Mouse (Mus musculus): Measurements from ENCODE around the gene Col1a1. TPM values are rescaled to one million over a fixed set of nuclear protein-coding genes. Genes with fewer than 3 reads are reported as not detected.

Gene Col1a1
- 10 to 100 TPM; 39.7 to 59.5 TPM for total RNA-seq (2021)
- long read RNA-seq, experiment 1, full-length matches to known transcripts, result 34 of 42 reads
- long read RNA-seq, experiment 1, partial matches to known transcripts, result 6 of 42 reads
- long read RNA-seq, experiment 1, other reads (novel, unspliced or antisense), result 2 of 42 reads
- long read RNA-seq, experiment 2, full-length matches to known transcripts, result 48 of 63 reads
- long read RNA-seq, experiment 2, partial matches to known transcripts, result 11 of 63 reads
- long read RNA-seq, experiment 2, other reads (novel, unspliced or antisense), result 4 of 63 reads

DNA sequence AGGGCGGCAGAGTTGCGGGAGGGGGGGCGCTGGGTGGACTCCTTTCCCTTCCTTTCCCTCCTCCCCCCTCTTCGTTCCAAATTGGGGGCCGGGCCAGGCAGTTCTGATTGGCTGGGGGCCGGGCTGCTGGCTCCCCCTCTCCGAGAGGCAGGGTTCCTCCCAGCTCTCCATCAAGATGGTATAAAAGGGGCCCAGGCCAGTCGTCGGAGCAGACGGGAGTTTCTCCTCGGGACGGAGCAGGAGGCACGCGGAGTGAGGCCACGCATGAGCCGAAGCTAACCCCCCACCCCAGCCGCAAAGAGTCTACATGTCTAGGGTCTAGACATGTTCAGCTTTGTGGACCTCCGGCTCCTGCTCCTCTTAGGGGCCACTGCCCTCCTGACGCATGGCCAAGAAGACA, at the start of gene Col1a1:
TSS of gene Col1a1 (plus strand) at position 180 of the 400 bp plus-strand sequence.
- DNase-seq (ENCODE audit: low spot score in 2 of 2), result no peak

- DNase-seq (ENCODE audit: low spot score in 2 of 2), result no peak
Measured at GRCm38 (mm10) chr11:94891155-94891554, 44.9 kb upstream of the Col1a1 start.

DNA sequence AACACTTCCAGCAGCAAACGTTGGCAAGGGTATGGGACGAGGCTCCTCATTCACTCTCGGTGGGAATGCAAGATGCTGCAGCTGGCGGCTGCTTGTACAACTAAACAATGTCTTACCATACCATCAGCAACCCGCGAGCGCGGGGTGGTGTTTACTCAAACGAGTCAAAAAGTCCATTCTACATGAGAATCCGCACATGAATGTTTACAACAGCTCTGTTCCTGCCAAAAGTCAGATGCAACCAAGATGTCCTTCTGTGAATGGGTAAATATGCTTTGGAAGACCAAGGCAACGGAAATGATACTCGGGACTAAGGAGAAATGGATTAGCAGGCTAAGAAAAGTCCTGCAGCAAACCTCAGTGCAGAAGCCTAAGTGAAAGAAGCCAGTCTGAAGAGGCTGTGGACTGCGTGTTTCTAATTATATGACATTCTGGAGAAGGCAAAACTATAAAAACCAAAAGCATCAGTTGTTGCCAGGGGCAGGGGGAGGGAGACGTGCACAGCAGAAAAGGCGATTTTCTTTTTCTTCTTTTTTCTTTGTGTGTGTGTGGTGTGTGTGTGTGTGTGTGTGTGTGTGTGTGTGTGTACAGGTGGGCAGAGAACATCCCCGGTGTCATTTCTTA, 39.2 kb upstream of the Col1a1 start:
- DNase-seq (ENCODE audit: low spot score in 2 of 2), result no peak

DNA sequence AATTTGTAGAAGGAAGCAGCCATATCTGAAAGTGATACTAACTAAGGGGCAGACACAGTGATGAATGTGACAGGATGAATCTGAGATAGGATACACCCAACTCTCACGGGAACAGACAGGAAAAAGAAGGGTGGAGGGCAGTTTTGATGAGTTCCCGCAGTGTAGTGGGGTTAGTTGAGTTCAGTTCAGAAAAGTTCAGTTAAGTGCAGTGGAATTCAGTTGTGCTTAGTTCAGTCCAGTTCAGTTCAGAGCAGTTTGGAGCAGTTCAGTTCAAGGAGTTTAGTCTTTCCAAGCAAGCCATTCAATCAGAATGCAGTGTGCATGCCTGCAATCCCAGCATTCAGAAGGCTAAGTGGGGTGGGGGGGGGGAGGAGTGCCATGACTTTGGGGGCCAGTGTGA, 34.8 kb upstream of the Col1a1 start:
- no peak for DNase-seq (ENCODE audit: low spot score in 2 of 2)

GRCm38 (mm10) chr11:94904306-94904705, 31.7 kb upstream of the Col1a1 start:
- no peak for DNase-seq (ENCODE audit: low spot score in 2 of 2)

DNA sequence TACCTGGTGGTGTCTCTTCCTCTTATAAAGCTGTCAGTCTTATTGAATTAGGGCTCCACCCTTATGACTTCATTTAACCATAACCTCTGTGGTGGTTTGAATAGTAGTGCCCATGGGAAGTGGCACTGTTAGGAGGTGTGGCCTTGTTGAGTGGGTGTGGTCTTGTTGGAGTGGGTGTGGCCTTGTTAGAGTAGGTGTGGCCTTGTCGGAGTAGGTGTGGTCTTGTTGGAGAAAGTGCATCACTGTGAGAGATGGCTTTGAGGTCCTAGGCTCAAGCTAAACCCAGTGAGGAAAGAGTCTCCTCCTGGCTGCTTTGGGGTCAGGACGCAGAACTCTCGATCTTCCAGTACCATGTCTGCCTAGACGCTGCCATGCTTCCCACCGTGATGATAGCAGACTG, 25.1 kb upstream of the Col1a1 start:
- no peak for DNase-seq (ENCODE audit: low spot score in 2 of 2)

DNA sequence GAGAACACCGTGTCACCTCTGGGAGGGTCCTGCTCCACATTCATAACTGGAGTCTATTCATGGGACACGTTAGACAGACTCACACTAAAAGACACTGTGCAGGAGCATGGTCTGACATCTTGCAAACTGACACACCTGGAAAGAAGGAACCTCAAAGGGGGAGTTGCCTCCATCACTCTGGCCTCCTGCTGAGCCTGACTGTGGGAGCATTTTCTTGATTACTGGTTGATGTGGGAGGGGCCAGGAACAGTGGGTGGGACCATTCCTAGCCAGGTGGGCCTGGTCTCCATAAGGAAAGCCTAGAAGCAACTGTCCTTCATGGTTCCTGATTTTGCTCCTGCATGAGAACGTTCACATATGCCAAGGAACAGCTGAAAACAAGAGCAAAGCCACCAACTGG, 23.5 kb upstream of the Col1a1 start:
- no peak for DNase-seq (ENCODE audit: low spot score in 2 of 2)

DNA sequence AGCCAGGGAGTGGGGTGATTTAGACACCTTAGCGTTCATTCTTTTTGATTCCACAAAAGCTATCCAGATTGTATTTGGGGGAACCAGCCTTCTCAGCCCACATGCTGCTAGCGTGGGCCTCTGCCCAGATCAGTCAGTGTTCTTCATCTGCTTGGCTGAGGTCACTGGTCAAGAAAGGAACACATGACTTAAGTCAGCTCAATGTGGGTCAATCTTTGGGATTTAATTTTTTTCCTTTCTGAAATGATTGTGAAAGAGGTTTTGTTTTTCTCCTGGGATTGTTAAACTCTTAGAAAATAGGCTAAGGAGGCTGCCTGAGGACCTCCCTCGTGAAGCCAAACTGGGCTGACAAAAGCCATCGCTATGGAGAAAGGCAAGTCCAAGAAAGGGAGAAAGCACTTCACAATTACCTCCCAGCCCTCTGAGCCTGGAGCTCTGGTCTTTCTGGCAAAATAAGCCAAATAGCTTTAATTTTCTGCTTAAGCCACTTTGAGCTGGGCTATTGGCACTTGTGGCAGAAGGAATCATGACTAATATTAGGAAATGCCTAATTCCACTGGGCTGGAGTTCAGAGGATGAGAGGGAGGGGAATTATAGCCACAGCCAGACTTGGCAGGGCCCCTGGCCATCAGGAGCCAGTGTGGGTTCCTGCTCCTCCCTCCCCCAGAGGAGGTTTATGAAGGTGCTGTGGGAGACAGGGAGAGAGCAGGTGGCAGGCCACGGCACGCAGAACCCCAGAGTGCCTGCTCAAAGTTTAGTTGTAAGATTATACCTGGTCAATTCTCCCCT, 22.5 kb upstream of the Col1a1 start:
- no peak for DNase-seq (ENCODE audit: low spot score in 2 of 2)

GRCm38 (mm10) chr11:94915675-94916403, 20.2 kb upstream of the Col1a1 start:
- no peak for DNase-seq (ENCODE audit: low spot score in 2 of 2)

GRCm38 (mm10) chr11:94916477-94916876, 19.5 kb upstream of the Col1a1 start:
- no peak for DNase-seq (ENCODE audit: low spot score in 2 of 2)

- no peak for DNase-seq (ENCODE audit: low spot score in 2 of 2)
Measured at GRCm38 (mm10) chr11:94917717-94918116, 18.3 kb upstream of the Col1a1 start.

DNA sequence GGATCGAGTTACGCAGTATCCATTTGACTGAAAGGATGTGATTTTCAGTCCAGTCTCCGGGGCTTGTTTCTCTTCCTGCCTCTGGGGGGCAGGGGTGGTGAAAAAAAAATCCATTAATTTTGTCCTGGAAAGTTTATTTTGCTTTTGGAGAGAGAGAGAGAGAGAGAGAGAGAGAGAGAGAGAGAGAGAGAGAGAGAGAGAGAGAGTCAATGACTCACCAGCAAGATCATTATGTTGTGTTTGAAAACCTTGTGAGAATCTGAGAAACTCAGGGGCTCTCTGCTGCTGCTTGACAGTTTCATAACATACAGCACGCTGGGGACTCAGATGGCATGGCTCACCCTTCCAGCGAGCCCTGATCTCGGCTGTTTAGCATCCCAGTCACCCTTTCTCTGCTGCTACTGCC, 15.0 kb upstream of the Col1a1 start:
- no peak for DNase-seq (ENCODE audit: low spot score in 2 of 2)

DNA sequence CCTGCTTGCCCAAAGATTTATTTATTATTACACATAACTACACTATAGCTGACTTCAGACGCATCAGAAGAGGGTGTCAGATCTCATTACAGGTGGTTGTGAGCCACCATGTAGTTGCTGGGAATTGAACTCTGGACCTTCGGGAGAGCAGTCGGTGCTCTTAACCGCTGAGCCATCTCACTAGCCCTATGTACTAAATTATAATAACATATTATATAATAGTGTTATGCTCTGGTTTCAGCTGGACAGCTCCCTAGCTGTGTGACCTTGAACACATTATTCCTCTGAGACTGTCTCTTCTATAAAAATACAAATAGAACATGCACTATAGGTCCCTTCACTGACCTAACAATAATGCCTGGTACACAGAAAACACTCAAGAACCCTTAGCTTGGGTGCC, 11.0 kb upstream of the Col1a1 start:
- DNase-seq (ENCODE audit: low spot score in 2 of 2), result no peak

DNA sequence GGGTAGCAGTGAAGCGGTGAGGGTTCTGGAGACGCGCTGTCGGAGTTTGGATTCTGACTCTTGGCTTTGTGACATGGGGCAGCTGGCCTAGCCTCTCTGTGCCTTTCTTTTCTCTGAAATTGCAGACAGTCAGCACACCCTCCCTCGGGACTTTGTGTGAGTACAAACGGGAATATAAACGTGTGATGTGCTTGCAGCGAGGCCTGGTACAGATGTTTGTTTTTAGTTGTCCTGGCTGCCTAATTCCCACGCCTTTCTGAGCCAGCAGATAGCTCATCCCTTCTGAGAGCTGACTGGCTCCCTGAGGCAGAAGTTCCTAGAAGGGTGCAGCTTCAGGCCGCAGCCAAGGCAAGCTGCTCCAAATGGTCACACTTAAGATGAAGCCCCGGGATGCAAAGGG, 9.6 kb upstream of the Col1a1 start:
- no peak for DNase-seq (ENCODE audit: low spot score in 2 of 2)

- DNase-seq (ENCODE audit: low spot score in 2 of 2), result no peak
Measured at GRCm38 (mm10) chr11:94927771-94928291, 8.2 kb upstream of the Col1a1 start.

DNA sequence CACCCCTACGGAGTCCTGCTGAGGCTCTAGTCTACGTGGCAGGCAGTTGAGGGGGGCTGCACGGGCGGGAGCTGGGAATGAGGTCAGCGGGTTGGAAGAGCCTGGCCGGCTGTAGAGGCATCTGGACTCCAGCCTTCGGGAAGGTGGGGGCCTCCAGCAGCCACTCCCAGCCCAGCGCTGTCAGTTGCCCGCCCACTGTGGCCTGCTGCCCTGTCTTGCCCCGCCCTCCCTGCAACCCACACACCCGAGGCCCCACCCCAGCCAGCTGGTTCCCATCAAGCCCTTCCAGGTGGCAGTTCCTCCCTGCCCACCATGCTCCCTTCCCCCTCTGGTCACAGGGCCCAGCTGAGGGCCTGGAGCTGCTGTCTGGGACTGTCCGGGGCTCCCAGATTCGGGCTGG, 7.2 kb upstream of the Col1a1 start:
- no peak for DNase-seq (ENCODE audit: low spot score in 2 of 2)

DNA sequence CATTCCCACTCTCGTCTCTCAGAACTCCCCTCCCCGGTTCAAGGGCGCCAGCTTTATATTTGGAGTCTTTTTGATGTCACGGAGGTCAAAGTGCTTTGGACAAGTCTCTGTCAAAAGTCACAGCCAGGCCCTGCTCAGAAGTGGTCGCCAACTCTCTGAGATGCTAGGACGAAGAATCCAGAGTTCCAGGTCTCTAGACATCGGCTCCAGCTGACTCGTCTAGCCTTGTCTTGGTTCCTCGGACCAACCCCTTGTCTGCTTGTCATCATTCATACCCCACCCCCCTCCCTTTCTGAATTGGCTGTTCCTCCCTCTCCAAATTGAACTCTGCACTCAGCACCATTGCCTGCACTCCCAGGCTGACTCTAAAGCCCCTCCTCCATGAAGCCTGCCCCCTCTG, 6.4 kb upstream of the Col1a1 start:
- no peak for DNase-seq (ENCODE audit: low spot score in 2 of 2)

DNA sequence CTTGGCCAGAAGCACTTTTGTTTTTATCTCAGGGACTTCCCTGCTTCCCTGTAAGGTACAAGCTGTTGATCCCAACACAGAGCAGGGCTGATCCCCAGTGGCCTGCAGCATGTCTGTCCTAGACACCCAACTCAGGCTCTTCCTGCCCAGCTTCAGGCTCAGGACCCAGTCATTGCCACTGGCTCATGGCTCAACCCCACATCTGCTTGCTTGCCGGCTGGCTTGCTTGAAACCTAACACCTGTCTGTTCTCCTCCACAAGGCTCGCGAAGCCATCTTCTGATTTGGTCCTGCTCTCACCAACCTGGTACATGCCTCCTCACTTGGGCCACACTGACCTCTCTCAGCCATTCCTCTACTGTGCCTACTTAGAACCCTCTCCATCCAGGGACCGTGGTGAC, 5.9 kb upstream of the Col1a1 start:
- DNase-seq (ENCODE audit: low spot score in 2 of 2), result no peak

DNA sequence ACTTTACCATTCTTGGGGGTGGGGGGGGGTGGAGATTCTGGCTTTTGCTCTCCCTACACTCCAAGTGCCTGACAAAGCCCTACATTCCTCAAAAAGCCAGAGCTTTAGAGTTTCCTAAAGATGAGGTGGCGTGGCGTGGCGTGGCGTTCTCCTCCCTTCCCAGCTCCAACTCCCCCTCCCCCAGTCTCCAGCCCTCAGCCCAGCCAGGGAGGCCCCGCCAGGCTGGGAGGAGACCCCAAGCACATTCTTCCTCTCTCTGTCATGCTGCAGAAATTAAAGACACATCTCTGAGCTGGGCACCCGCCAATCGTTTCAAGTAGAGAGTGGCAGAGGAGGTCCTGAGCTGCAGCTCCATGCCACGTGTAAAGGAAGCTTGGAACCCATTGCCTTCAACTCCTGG, 2.4 kb upstream of the Col1a1 start:
- no peak for DNase-seq (ENCODE audit: low spot score in 2 of 2)

GRCm38 (mm10) chr11:94934526-94934925, 1.5 kb upstream of the Col1a1 start:
- no peak for DNase-seq (ENCODE audit: low spot score in 2 of 2)

GRCm38 (mm10) chr11:94936851-94937295, 849 bp downstream of the Col1a1 start:
- peak; percentile 85 to 88 for DNase-seq (ENCODE audit: low spot score in 2 of 2)

Data from layer of hippocampus, postnatal 14 days (tissue).